Mouse (Mus musculus): ENCODE measurements around the gene Trp53tg5. TPM values are rescaled to one million over a fixed set of nuclear protein-coding genes. Genes with fewer than 3 reads are reported as not detected.

Trp53tg5 gene
- polyA plus RNA-seq (2015; fragmentation: Nextera tagmentation; extraction: Ambion mirVana), result not detected in 2 replicates

DNA sequence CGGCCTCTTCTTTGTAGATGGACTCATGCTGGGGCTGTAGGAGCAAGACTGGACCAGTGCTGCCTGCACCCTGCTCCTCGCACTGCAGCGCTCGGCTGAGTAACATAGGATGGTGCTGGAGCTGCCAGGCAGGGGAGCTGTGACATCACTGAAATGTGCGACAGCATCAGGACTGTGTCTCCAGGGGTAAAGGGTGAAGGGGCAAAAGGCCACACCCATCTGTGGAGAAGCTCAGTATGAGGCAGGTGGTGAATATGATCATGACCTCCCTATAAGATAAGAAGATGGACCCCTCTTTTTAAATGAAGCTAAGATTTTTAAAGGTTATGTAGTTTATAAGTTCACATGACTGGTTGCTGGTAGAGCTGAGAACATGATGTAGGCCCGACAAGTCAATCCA is at the start of gene Trp53tg5:
Gene Trp53tg5 (minus strand): TSS at position 101 of the 400 bp plus-strand sequence.
- Histone ChIP-seq H3K27me3 (no peaks in the 10 kb centered on the region), H3K9me3 (replicated peaks) (no peaks in the 10 kb centered on the region), H3K4me3 (replicated peaks) (no peak within 1 kb of the TSS), H3K36me3 (peaks cover 17% of the 10 kb centered on the region; the same call in 1 of the 2 replicates), H3K4me2 (no peak within 1 kb of the TSS), H3K9ac (no peak within 1 kb of the TSS), H3K4me1 (no peaks in the 10 kb centered on the region), H3K27ac (no peak within 1 kb of the TSS)
- 80% methylated on average over 6 of the region's 6 CpGs for WGBS
- ATAC-seq (replicated peaks; ENCODE audit: low FRiP score), result no peak

DNA sequence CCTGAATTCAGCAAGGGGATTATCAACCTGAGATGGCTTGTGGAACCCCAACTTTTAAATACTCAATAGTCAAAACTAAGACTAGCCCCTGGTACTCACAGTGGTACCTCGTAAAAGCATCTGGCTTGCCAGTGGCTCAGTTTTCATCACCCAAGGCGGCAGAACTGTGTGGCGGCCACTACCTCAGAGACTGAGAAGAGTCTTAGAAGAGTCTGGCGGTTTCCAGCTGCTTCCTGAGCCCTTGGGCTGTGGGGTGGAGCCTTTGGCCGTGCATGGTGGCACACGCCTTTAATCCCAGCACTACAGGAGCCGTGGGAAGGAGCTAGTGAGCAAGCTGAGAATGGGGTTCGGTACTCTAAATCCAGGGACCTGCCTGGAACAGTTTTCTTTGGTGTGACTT is 48.8 kb upstream of the Trp53tg5 start:
- H3K4me3 ChIP-seq (replicated peaks), result no peak overlapping the region
- H3K36me3 ChIP-seq, result no peaks in the 10 kb centered on the region
- no peaks in the 10 kb centered on the region for H3K9me3 ChIP-seq (replicated peaks)
- 0 out of 2 replicates have a peak overlapping the region, but pooled peaks have one; percentile 9 for H3K4me2 ChIP-seq
- no peak overlapping the region for H3K9ac ChIP-seq
- no peak for ATAC-seq (replicated peaks; ENCODE audit: low FRiP score)
- H3K27me3 ChIP-seq, result peaks cover 12% of the 10 kb centered on the region
- H3K4me1 ChIP-seq, result peaks cover 16% of the 10 kb centered on the region
- H3K27ac ChIP-seq, result no peak overlapping the region
- WGBS, result 27% methylated on average over 8 of the region's 8 CpGs

DNA sequence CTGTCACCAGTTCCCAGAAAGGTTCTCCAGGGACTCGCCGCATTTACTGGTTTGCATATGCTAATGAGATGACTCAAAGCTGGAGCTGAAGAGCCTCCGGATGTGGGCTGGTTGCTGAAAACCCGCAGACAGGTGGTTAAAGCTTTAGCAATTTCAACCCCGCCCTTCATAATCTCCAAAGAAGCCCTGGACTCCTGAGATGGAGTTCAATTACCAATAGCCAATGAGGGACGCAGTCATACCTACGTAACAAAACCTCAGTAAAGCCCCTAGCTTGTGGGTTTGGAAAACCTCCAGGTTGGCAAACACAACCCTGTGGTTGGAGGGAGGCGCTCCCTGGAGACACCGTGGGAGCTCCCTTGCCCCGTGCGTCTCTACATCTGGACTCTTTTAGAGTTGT is 48.3 kb upstream of the Trp53tg5 start:
- Histone ChIP-seq H3K9ac (no peak overlapping the region), H3K4me3 (replicated peaks) (no peak overlapping the region), H3K27ac (no peak overlapping the region), H3K36me3 (no peaks in the 10 kb centered on the region), H3K4me1 (peaks cover 17% of the 10 kb centered on the region), H3K9me3 (replicated peaks) (no peaks in the 10 kb centered on the region), H3K27me3 (peaks cover 12% of the 10 kb centered on the region), H3K4me2 (0 out of 2 replicates have a peak overlapping the region, but pooled peaks have one; percentile 9)
- ATAC-seq (replicated peaks; ENCODE audit: low FRiP score), result no peak
- WGBS, result 16% methylated on average over 11 of the region's 11 CpGs

DNA sequence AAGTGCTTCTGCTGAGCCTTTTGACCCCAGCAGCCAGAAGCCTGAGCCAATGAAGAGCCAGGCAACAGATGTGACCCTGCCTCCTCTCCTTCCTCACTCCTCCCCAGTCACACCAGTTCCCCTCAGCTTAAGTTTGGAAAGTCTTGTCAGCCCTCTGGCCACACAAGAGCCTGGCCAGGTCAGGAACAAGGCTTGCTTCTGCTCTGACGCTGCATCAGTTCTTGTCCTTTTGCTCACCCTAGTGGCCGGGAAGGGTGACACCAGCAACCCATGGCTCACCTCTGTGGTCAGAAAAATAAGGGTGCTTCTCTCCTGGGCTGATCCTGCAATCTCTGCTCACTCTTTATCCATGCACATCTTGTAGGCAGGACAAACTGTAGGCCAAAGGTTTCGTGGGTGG is 47.3 kb upstream of the Trp53tg5 start:
- WGBS, result 15% methylated on average over 3 of the region's 3 CpGs
- no peak overlapping the region for H3K27ac ChIP-seq
- peak; percentile 66; the same call in 1 of the 2 replicates for ATAC-seq (replicated peaks; ENCODE audit: low FRiP score)

DNA sequence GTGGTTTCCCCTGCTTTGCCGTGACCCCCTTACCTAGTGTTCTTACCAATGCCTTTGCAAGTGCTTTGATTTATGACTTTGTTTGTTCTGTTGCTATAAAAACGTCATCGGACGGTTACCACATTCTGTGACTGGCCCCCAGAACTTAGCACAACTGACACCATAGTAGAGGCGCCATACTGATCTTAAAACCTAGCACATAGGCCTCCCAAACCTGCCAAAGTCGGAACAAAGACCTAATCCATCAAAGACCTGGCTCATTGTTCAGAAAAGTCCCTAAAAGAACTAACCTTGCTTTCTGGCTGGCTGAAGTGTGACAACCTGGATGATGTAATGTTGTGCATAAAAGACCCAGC is 45.6 kb upstream of the Trp53tg5 start:
- Histone ChIP-seq H3K9me3 (replicated peaks) (no peaks in the 10 kb centered on the region), H3K9ac (no peak overlapping the region), H3K4me1 (peaks cover 24% of the 10 kb centered on the region), H3K27me3 (peaks cover 12% of the 10 kb centered on the region), H3K27ac (peak overlapping the region; percentile 48; the same call in 1 of the 2 replicates), H3K36me3 (no peaks in the 10 kb centered on the region), H3K4me2 (no peak overlapping the region), H3K4me3 (replicated peaks) (no peak overlapping the region)
- 36% methylated on average over 6 of the region's 6 CpGs for WGBS
- no peak for ATAC-seq (replicated peaks; ENCODE audit: low FRiP score)

More for the DNA sequence above, 47.3 kb upstream of the Trp53tg5 start:
- H3K4me1 ChIP-seq, result peaks cover 24% of the 10 kb centered on the region
- no peaks in the 10 kb centered on the region for H3K9me3 ChIP-seq (replicated peaks)
- peaks cover 12% of the 10 kb centered on the region for H3K27me3 ChIP-seq
- H3K4me3 ChIP-seq (replicated peaks), result no peak overlapping the region
- no peak overlapping the region for H3K9ac ChIP-seq
- no peak overlapping the region for H3K4me2 ChIP-seq
- no peaks in the 10 kb centered on the region for H3K36me3 ChIP-seq

DNA sequence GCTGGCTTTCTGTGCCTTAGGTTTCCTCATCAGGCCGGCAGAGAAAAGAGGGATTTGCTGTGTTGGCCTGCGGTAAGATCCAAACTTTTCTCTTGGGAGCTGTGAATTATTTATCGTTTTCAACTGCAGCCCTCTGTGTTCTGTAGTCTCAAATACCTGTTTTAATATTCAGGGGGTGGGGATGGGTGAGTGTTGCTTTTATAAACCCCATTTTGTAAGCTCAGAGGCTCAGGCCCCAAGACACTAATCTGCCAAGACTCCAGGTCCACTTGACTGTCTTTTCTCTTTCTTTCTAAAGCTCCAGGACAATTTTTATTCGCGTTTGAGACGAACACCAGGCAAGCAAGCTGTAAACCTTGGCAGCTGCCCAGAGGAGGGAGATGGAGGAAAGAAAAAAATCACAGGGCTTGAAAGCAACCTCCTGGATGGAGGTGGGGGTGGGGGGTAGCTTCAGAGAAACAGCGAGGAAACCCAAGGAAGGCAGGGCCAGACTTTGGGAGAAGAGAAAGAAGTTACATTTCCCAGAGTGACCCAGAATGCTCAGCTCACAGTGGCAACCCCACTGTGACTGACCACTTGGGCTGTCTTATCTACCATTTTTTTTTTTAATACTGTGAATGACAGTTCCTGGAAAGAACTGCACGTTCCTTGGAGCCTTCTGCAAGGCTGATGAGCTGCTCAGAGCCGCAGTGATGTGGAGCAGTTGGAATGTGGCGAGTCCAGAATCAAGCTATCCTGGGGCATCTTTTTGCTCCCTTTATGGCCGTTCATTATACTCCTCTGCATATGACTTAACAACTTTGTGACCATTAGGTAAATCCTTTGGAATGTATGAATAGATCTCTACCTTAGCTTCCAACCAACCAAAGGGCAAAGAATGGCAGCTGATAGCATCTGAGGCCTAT is 45.0 kb upstream of the Trp53tg5 start:
- Histone ChIP-seq H3K4me2 (no peak overlapping the region), H3K4me1 (peaks cover 27% of the 10 kb centered on the region), H3K9ac (no peak overlapping the region), H3K27me3 (peaks cover 12% of the 10 kb centered on the region), H3K27ac (peak overlapping the region; percentile 48; the same call in 1 of the 2 replicates), H3K36me3 (no peaks in the 10 kb centered on the region), H3K4me3 (replicated peaks) (no peak overlapping the region), H3K9me3 (replicated peaks) (no peaks in the 10 kb centered on the region)
- ATAC-seq (replicated peaks; ENCODE audit: low FRiP score), result no peak
- WGBS, result 47% methylated on average over 11 of the region's 11 CpGs

DNA sequence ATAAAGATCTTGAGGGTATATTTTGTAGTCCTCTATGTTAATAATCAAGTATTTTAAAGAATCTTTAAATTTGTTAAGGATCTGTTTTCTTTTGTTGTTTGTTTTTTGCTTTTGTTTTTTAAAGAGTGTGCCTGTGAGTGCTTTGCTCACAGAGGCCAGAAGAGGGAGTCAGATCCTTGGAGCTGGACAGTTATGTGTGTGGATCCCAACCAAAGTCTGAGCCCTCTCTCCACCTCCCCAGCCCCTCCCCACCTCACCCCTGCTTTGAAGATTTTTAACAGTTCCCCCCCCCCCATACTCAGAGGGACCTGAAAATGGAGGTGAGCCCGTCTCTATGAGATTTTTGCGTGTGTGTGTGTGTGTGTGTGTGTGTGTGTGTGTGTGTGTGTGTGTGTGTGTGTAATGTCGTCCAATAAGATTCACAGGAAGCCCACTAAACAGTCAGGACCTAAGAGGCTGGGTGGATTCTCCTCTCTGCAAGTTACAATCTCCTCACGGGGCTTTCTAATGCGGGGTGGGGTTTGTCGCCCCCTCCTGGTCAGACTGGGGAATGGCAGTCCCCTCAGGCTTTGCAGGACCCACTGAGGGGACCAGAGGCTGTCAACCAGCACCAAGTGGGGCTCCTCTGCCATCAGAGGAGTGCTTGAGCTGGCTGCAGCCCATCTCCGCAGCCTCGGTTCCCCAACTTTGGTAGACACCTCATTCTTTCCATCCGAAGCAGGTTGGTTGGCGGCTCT is 44.1 kb upstream of the Trp53tg5 start:
- ATAC-seq (replicated peaks; ENCODE audit: low FRiP score), result no peak

DNA sequence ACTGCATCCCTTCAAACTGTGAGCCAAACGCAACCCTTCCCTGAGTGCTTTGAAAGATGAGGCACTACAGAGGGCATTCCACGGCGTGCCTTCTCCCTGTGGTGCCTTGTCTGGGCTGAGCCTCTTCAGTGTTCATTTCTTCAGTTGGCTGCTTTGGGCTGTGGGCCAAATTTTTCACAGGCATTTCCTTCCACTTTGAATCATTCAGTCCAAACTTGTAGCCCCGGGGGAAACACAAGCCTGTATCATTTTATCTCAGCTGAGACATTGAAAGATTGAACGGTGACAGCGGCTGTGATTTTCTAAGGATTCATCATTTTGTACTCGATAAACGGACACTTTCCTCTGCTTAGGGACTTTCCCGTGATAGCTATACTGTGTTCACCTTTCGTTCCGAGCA is 43.1 kb upstream of the Trp53tg5 start:
- Histone ChIP-seq H3K9ac (no peak overlapping the region), H3K4me1 (peaks cover 25% of the 10 kb centered on the region; the same call in 1 of the 2 replicates), H3K27me3 (peaks cover 4% of the 10 kb centered on the region), H3K27ac (no peak overlapping the region), H3K4me2 (no peak overlapping the region), H3K36me3 (no peaks in the 10 kb centered on the region), H3K4me3 (replicated peaks) (no peak overlapping the region), H3K9me3 (replicated peaks) (no peaks in the 10 kb centered on the region)
- WGBS, result 85% methylated on average over 11 of the region's 11 CpGs
- ATAC-seq (replicated peaks; ENCODE audit: low FRiP score), result no peak

More for the DNA sequence above, 44.1 kb upstream of the Trp53tg5 start:
- WGBS, result 34% methylated on average over 10 of the region's 10 CpGs
- Histone ChIP-seq H3K4me2 (no peak overlapping the region), H3K9me3 (replicated peaks) (no peaks in the 10 kb centered on the region), H3K4me3 (replicated peaks) (no peak overlapping the region), H3K36me3 (no peaks in the 10 kb centered on the region), H3K27me3 (peaks cover 12% of the 10 kb centered on the region), H3K27ac (no peak overlapping the region), H3K9ac (no peak overlapping the region), H3K4me1 (peaks cover 30% of the 10 kb centered on the region)

DNA sequence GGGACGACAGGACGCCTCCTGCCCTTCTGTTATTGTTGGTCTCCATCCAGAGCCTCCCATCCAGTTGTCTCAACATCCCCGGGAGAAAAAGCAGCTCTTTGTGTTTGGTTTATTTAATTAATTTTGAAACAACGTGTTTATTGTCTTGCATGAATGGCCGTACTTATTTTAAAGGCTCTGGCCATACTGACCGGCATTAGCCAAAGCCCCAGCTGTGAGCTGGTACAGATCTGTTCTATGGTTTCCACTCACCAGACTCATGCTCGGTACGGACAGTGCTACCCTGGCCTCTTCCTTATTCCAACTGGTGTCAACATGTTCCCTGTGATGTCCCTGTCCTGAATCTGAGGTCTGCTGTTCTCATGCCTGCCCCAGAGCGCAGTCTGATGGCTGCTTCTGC is 42.4 kb upstream of the Trp53tg5 start:
- Histone ChIP-seq H3K27me3 (no peaks in the 10 kb centered on the region), H3K4me3 (replicated peaks) (no peak overlapping the region), H3K27ac (no peak overlapping the region), H3K4me1 (peaks cover 25% of the 10 kb centered on the region; the same call in 1 of the 2 replicates), H3K9me3 (replicated peaks) (no peaks in the 10 kb centered on the region), H3K9ac (no peak overlapping the region), H3K4me2 (no peak overlapping the region), H3K36me3 (no peaks in the 10 kb centered on the region)
- WGBS, result 68% methylated on average over 9 of the region's 9 CpGs
- ATAC-seq (replicated peaks; ENCODE audit: low FRiP score), result no peak

DNA sequence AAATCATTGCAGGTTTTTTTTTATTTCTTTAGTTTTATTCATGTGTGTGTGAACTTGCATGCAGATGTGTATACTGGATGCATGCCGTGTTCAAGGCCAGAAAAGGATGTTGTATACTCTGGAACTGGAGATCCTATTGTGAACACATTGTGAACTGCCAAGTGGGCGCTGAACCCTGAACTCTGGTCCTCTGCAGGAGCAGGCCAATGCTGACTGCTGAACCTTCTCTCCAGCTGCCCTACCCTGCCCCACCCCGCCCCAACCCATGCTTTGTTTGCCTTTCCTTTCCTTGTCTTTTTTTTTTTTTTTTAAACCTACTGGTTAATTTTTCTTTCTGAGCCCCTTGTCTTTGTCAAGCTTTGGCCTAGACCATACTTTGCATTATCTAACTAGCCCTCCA is 41.4 kb upstream of the Trp53tg5 start:
- Histone ChIP-seq H3K9me3 (replicated peaks) (no peaks in the 10 kb centered on the region), H3K36me3 (no peaks in the 10 kb centered on the region), H3K27me3 (no peaks in the 10 kb centered on the region), H3K4me3 (replicated peaks) (no peak overlapping the region), H3K9ac (no peak overlapping the region), H3K4me1 (peaks cover 22% of the 10 kb centered on the region; the same call in 1 of the 2 replicates), H3K27ac (no peak overlapping the region), H3K4me2 (no peak overlapping the region)
- WGBS, result 76% methylated on average over 3 of the region's 3 CpGs
- no peak for ATAC-seq (replicated peaks; ENCODE audit: low FRiP score)

DNA sequence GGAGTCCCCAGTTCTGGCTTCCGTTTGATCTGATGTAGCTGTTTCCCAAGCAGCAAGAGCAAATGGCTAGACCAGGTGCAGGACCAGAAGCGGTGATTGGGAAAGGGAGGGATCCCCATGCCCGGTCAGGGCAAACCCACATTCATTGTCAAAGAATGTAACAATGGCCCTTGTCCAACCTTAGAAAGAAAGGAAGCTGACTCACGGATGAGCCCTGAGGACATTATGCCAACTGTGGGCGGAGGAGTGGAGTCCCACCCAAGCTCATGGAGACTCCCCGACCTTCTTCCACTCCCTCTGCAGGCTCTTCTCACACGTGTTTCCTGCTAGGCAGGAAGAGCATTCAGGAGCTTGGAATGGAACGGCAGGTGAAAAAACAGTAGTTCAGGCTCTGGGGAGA is 39.9 kb upstream of the Trp53tg5 start:
- H3K36me3 ChIP-seq, result peaks cover 6% of the 10 kb centered on the region; the same call in 1 of the 2 replicates
- peaks cover 18% of the 10 kb centered on the region; the same call in 1 of the 2 replicates for H3K4me1 ChIP-seq
- H3K4me2 ChIP-seq, result no peak overlapping the region
- no peak overlapping the region for H3K4me3 ChIP-seq (replicated peaks)
- H3K27ac ChIP-seq, result no peak overlapping the region
- no peak for ATAC-seq (replicated peaks; ENCODE audit: low FRiP score)
- H3K9ac ChIP-seq, result no peak overlapping the region
- H3K9me3 ChIP-seq (replicated peaks), result no peaks in the 10 kb centered on the region
- WGBS, result 61% methylated on average over 8 of the region's 8 CpGs
- no peaks in the 10 kb centered on the region for H3K27me3 ChIP-seq

Measured in kidney, embryonic 15.5 days (tissue).